Mouse (Mus musculus): ENCODE measurements around the gene Gnb4. TPM values are rescaled to one million over a fixed set of nuclear protein-coding genes. Genes with fewer than 3 reads are reported as not detected.

The Gnb4 gene
- polyA plus RNA-seq, 1 experiment: 1.9 TPM

DNA sequence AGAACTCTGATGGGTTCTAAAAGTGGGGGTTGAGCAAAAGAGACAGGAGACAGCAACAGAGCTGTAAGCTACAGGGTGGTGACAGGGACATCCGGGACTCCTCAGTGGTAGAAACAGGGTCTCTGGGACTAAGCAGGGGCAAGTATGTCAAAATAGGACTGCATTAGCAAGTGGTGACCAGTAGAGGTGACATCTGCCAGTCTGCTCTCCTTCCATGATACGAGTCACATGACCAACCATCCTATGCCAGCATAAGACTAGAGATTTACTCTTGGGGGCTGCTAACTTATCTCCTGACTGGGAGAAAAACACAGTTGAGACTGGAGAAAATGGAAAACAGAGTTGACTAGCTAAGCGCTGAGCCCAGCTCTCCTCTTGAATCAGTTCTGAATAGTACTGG, 30.1 kb downstream of the Gnb4 start:
- Histone ChIP-seq H3K4me1 (ENCODE audit: control insufficient read depth, insufficient read depth, low read length) (no peaks in the 10 kb centered on the region), H3K27ac (ENCODE audit: control insufficient read depth, insufficient read depth, low read depth, low read length) (no peak overlapping the region), H3K36me3 (ENCODE audit: control insufficient read depth, insufficient read depth, low read length) (no peaks in the 10 kb centered on the region), H3K27me3 (ENCODE audit: control insufficient read depth, insufficient read depth, low read length) (no peaks in the 10 kb centered on the region), H3K4me3 (ENCODE audit: control insufficient read depth, low read depth, low read length) (no peak overlapping the region)
- TF ChIP-seq CTCF (IDR thresholded peaks at IDR 0.05; ENCODE audit: control insufficient read depth, insufficient read depth, insufficient replicate concordance, low read depth, low read length) (no peak), POLR2A (IDR thresholded peaks at IDR 0.05; ENCODE audit: control insufficient read depth, low read depth, low read length) (no peak)

DNA sequence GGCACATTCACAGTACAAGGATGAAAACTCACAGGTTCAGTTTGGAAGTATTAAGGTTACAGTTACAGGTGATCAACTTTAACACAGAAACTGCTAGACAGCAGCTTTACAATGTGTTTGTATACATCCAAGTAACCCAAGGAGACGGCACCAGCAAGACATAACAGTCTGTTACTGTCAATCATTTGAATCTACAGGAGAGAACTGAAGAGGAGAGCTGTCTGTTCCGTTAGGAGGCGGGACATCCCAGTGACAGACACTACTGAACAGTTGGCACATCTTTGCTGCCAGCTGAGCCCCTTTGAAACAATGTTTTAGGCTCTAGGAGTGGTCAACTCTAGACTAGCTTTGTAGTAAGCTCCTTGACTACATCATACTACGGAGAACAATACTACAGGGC, 32.9 kb downstream of the Gnb4 start:
- no peaks in the 10 kb centered on the region for H3K4me1 ChIP-seq (ENCODE audit: control insufficient read depth, insufficient read depth, low read length)
- no peaks in the 10 kb centered on the region for H3K36me3 ChIP-seq (ENCODE audit: control insufficient read depth, insufficient read depth, low read length)
- TF ChIP-seq CTCF (IDR thresholded peaks at IDR 0.05; ENCODE audit: control insufficient read depth, insufficient read depth, insufficient replicate concordance, low read depth, low read length): no peak
- TF ChIP-seq POLR2A (IDR thresholded peaks at IDR 0.05; ENCODE audit: control insufficient read depth, low read depth, low read length): no peak
- no peak overlapping the region for H3K4me3 ChIP-seq (ENCODE audit: control insufficient read depth, low read depth, low read length)
- H3K27me3 ChIP-seq (ENCODE audit: control insufficient read depth, insufficient read depth, low read length): no peaks in the 10 kb centered on the region
- no peak overlapping the region for H3K27ac ChIP-seq (ENCODE audit: control insufficient read depth, insufficient read depth, low read depth, low read length)

DNA sequence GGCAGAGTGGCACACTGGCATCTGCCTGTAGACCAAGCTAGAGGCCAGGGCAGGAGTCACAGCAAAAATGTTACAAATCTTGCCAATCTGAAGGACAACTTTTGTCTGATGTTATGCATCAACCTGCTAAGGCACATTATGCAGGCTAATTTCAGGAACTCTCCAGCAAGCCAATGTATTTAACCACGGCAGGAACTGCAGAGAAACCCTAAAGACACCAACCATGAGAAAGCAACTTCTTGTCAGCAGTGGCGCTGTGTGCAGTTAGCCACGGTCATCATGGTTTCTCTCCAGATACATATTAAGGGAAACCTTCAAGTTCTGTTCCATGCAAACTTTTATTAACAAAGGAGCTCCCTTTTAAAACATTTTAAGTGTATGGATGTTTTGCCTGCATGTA, 34.5 kb downstream of the Gnb4 start:
- Histone ChIP-seq H3K4me3 (ENCODE audit: control insufficient read depth, low read depth, low read length) (no peak overlapping the region), H3K27ac (ENCODE audit: control insufficient read depth, insufficient read depth, low read depth, low read length) (no peak overlapping the region), H3K4me1 (ENCODE audit: control insufficient read depth, insufficient read depth, low read length) (no peaks in the 10 kb centered on the region), H3K27me3 (ENCODE audit: control insufficient read depth, insufficient read depth, low read length) (no peaks in the 10 kb centered on the region), H3K36me3 (ENCODE audit: control insufficient read depth, insufficient read depth, low read length) (no peaks in the 10 kb centered on the region)
- TF ChIP-seq CTCF (IDR thresholded peaks at IDR 0.05; ENCODE audit: control insufficient read depth, insufficient read depth, insufficient replicate concordance, low read depth, low read length): no peak
- TF ChIP-seq POLR2A (IDR thresholded peaks at IDR 0.05; ENCODE audit: control insufficient read depth, low read depth, low read length): no peak

DNA sequence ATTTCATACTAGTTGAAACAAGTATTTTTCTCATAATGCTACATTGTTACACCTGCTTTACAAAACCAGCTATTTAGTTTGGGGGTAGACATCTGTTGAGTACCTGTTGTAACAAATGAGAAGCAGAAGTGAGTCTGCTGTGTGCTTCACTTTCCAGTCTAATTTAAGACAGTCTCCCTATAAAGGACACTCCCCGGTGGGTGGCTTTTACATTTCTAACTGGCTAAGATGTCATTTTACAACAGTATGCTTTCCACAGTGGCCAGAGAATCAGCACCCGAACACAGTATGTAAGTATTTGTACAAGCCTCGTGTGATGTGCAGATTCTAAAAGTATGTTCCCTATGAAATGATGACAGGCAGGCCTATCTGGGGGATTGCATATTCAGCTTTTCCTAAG, 35.6 kb downstream of the Gnb4 start:
- H3K4me3 ChIP-seq (ENCODE audit: control insufficient read depth, low read depth, low read length): no peak overlapping the region
- no peak overlapping the region for H3K27ac ChIP-seq (ENCODE audit: control insufficient read depth, insufficient read depth, low read depth, low read length)
- TF ChIP-seq POLR2A (IDR thresholded peaks at IDR 0.05; ENCODE audit: control insufficient read depth, low read depth, low read length): no peak
- TF ChIP-seq CTCF (IDR thresholded peaks at IDR 0.05; ENCODE audit: control insufficient read depth, insufficient read depth, insufficient replicate concordance, low read depth, low read length): no peak
- H3K36me3 ChIP-seq (ENCODE audit: control insufficient read depth, insufficient read depth, low read length): no peaks in the 10 kb centered on the region
- no peaks in the 10 kb centered on the region for H3K27me3 ChIP-seq (ENCODE audit: control insufficient read depth, insufficient read depth, low read length)
- H3K4me1 ChIP-seq (ENCODE audit: control insufficient read depth, insufficient read depth, low read length): no peaks in the 10 kb centered on the region

DNA sequence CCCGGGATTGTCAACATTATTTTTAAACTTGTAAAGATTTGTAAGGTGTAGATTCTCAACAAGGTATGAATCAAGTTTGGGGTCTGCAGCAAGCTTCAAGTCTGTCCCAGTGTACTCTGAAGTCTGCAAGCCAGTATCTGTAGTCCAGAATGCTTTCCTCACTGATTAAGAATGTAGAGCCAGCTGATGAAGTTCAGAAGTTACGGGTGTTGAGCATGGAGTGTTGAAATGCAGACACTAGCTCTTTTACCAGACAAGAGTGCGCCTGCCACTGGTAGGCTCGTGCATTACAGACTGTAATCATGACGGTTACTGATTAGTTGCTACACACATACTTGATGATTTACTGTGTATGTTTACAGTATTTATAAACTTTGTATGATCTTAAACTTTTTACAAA, 37.6 kb downstream of the Gnb4 start:
- Histone ChIP-seq H3K27ac (ENCODE audit: control insufficient read depth, insufficient read depth, low read depth, low read length) (no peak overlapping the region), H3K27me3 (ENCODE audit: control insufficient read depth, insufficient read depth, low read length) (no peaks in the 10 kb centered on the region), H3K36me3 (ENCODE audit: control insufficient read depth, insufficient read depth, low read length) (no peaks in the 10 kb centered on the region), H3K4me1 (ENCODE audit: control insufficient read depth, insufficient read depth, low read length) (no peaks in the 10 kb centered on the region), H3K4me3 (ENCODE audit: control insufficient read depth, low read depth, low read length) (no peak overlapping the region)
- TF ChIP-seq POLR2A (IDR thresholded peaks at IDR 0.05; ENCODE audit: control insufficient read depth, low read depth, low read length): no peak
- TF ChIP-seq CTCF (IDR thresholded peaks at IDR 0.05; ENCODE audit: control insufficient read depth, insufficient read depth, insufficient replicate concordance, low read depth, low read length): no peak

DNA sequence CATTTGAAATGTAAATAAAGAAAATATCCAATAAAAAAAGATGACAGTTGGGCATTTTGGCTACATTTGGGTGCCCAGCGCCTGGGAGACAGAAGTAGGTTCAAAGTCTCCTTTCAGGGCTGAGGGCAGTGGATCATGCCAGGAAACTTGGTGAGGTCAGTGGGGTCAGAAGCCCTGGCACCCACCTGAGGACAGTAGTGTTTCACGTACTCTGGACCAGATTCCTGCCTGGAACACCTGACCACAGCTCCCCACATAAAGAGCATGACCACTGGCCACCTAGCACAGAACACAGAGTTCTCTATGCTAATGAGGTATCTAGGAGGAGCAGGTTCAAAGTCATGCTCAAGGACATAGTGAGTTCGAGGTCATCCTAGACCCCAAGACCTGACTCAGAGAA, 41.2 kb downstream of the Gnb4 start:
- Histone ChIP-seq H3K4me1 (ENCODE audit: control insufficient read depth, insufficient read depth, low read length) (no peaks in the 10 kb centered on the region), H3K36me3 (ENCODE audit: control insufficient read depth, insufficient read depth, low read length) (no peaks in the 10 kb centered on the region; the same call in 1 of the 2 replicates), H3K4me3 (ENCODE audit: control insufficient read depth, low read depth, low read length) (no peak overlapping the region), H3K27me3 (ENCODE audit: control insufficient read depth, insufficient read depth, low read length) (no peaks in the 10 kb centered on the region), H3K27ac (ENCODE audit: control insufficient read depth, insufficient read depth, low read depth, low read length) (no peak overlapping the region)
- TF ChIP-seq POLR2A (IDR thresholded peaks at IDR 0.05; ENCODE audit: control insufficient read depth, low read depth, low read length): no peak
- no peak for TF ChIP-seq CTCF (IDR thresholded peaks at IDR 0.05; ENCODE audit: control insufficient read depth, insufficient read depth, insufficient replicate concordance, low read depth, low read length)

DNA sequence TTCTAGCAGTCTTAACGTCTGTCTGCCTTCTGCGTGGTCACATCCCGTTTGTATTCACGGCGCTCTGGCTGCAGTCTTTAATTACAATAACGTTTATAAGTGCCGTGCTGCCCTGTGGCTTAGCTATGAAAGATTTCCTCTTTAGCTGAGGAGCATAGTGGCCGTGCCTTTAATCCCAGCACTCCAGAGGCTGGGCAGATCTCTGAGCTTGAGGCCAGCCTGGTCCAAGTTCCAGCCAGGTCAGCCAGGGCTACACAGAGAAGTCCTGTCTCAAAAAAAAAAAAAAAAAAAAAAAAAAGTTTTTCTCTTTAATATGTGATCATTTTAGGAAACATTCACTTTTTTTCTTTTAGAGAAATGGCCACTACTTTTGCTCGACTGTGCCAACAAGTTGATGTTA, 42.5 kb downstream of the Gnb4 start:
- TF ChIP-seq CTCF (IDR thresholded peaks at IDR 0.05; ENCODE audit: control insufficient read depth, insufficient read depth, insufficient replicate concordance, low read depth, low read length) (no peak), POLR2A (IDR thresholded peaks at IDR 0.05; ENCODE audit: control insufficient read depth, low read depth, low read length) (no peak)
- no peaks in the 10 kb centered on the region for H3K27me3 ChIP-seq (ENCODE audit: control insufficient read depth, insufficient read depth, low read length)
- H3K36me3 ChIP-seq (ENCODE audit: control insufficient read depth, insufficient read depth, low read length): peaks cover 6% of the 10 kb centered on the region
- H3K27ac ChIP-seq (ENCODE audit: control insufficient read depth, insufficient read depth, low read depth, low read length): no peak overlapping the region
- H3K4me3 ChIP-seq (ENCODE audit: control insufficient read depth, low read depth, low read length): no peak overlapping the region
- H3K4me1 ChIP-seq (ENCODE audit: control insufficient read depth, insufficient read depth, low read length): no peaks in the 10 kb centered on the region

DNA sequence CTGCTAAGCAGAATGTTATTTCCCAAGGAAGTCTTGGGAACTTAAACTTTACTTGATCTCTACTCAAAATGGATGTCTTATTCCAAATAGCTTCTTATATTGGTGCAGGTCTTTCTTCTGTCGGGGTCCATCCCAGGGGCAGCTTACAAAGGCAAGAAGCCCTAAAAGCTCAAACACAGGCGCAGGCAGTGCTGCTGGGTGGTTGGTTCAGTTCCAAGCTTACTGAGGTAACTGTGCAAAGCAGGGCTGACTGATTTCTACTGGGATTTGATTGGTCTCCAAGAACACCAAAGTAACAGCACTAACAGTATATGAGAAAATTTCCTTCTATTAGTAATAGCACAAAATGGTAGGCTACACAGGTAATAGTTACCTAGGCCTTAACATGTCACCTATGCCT, 43.3 kb downstream of the Gnb4 start:
- Histone ChIP-seq H3K27ac (ENCODE audit: control insufficient read depth, insufficient read depth, low read depth, low read length) (no peak overlapping the region), H3K36me3 (ENCODE audit: control insufficient read depth, insufficient read depth, low read length) (peaks cover 7% of the 10 kb centered on the region), H3K4me3 (ENCODE audit: control insufficient read depth, low read depth, low read length) (no peak overlapping the region), H3K4me1 (ENCODE audit: control insufficient read depth, insufficient read depth, low read length) (no peaks in the 10 kb centered on the region), H3K27me3 (ENCODE audit: control insufficient read depth, insufficient read depth, low read length) (no peaks in the 10 kb centered on the region)
- no peak for TF ChIP-seq CTCF (IDR thresholded peaks at IDR 0.05; ENCODE audit: control insufficient read depth, insufficient read depth, insufficient replicate concordance, low read depth, low read length)
- no peak for TF ChIP-seq POLR2A (IDR thresholded peaks at IDR 0.05; ENCODE audit: control insufficient read depth, low read depth, low read length)

All from testis, adult 2 months (tissue).